Mouse (Mus musculus) CD8-positive naive resting alpha-beta T cell, adult 2 months (primary cell): ENCODE data around the gene Tubb2a.
A peak's percentile ranks its signal among the peaks of the same experiment; 100 is the strongest.

Source experiments
- DNase-seq, 2 experiments: peaks; one replicate each; pipeline ENCODE4 v3.0.0; 2022; ENCODE audit warnings: low read depth in 2 of 2, low spot score in 2 of 2

Gene Tubb2a

DNA sequence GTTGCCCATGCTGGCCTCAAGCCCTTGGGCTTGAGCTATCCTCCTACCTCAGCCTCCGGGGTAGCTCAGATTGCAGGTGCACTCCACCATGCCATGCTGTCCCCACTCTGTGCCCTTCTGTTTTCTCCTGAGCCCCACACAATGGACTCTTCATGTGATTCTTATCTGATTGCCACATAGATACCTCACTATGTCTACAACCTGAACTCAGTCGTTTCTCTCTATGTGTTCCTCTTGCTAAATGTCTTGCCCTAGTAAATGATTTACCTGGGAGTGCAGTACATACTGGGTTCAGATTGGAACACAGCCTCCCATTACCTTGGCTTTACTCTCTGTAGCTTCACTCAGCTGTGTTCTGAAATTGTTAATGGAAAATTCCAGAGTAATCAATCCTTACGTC lies 22.8 kb downstream of the Tubb2a start:
- no peak for DNase-seq

DNA sequence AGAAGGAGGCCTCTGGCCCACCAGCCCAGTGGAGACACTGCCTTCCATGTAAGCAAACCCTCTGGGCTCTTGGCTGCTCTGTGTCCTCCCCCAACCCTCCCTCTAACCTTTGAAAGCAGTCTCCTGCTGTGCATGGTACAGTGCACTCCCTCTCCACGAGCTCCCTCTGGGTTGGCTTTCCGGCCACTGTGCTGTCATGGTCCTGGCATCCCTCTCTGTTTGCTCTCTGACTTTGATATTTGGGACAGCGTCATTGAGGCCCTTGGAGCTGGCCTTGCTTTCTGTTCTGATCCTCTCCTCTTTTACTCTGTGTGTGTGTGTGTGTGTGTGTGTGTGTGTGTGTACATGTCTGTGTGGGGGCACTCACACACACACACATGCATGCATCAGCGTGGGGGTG lies 23.4 kb downstream of the Tubb2a start:
- no peak for DNase-seq

DNA sequence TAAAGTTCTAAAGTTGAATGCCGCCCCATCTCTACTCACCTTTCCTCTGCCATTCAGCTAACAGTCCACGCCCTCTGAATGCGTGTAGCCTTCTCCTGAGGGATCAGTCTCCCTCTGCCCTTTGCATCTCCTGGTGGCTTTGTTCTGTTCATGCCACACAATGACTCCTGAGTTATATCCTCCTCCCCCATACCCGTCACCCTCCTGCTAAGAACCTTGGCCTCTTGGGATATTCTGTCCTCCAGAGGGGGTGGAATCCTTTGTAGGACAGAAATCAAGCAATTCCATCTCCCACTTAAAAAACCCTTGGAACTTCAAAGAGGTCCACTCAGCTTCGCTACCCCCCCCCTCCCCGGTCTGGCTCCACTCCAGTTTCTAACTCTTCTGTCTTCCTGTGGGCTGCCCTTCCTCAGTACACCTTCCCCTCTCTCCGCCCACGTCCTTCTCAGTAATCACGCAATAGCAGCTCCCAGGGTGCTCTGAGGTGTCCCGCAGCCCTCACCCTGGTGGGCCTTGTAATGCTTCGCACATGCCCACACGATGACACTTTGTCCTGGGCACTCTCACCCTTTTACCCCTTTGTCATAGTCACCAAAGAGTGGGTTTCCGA lies 24.0 kb downstream of the Tubb2a start:
- DNase-seq: no peak

DNA sequence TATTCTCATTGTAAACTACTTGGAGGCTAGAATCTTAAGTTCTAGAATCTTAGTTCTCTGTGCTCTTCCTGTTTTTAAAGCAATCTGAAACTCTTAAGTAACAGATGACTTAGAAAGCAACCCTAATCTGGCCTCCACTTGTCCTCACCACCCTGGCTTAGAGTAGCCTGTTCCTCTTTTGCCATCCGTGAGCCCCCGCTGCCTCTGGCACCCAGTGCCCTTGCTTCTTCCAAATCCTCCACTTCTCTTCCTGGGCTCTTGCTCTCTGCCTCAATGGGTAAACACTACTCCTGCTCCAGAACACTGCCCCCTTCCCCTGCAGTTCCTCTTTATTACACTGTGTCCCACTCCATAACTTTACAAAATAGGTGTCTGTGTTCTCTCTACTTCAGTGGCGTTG lies 26.1 kb downstream of the Tubb2a start:
- DNase-seq: no peak

DNA sequence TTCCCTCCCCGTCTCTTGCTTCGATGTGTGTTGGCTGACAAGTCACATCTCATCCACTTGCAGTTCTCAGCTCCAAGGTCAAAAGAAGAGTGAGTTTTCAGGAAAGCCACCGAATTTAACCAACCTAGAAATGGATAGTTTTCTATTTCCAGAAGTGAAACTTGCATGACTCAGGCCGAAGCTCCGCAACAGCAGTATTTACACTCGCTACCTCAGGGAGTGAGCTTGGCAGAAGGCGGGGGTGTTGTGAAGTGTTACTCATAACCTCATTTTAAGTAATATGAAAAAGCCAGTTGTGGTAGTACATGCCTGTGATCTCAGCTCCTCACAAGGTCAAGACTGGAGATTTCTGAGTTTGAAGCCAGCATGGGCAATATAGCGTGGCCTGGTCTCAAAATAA lies 27.3 kb downstream of the Tubb2a start:
- no peak for DNase-seq

DNA sequence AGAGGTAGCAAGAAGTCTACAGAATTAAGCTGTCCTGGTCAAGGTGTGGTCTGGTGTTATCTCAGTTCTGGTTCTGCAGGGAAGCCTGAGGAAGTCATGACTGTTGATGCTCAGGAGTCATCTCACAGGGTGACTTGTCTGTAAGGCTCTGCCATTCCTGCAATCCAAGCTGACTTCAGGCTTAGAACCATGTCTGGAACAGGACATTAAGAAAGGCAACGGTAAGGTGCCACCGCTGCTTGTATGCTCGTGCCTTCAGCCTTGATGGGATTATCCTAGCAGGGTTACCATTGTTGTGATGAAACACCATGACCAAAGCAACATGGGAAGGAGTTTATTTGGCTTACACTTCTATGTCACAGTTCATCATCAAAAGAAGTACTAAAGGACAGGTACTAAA lies 30.3 kb downstream of the Tubb2a start:
- DNase-seq: no peak

DNA sequence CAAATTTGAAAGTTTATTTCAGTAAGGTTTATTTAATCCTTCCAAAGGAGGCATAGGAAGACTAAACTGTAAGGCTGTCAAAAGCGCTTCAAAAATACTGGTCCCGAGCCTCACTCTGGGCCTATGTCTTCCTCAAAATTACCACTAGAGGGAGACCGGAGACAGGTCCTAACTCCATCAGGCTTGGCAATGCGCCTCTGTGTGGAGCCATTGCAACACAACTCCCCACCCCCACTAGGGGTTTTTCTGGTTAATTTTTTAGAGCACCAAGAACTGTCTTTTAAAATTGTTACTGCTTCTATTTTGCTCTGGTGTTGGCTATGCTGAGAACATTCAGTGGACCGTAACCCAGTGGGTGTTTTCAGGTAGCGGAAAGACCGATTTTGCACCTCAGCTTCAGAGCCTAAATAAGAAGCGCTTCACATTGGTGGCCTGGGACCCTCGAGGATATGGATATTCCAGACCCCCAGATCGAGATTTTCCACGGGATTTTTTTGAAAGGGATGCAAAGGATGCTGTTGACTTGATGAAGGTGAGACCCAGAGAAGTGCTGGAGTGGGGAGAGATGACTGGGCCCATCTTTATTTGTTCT lies 31.3 kb downstream of the Tubb2a start:
- peak; percentile 54 to 65 for DNase-seq

DNA sequence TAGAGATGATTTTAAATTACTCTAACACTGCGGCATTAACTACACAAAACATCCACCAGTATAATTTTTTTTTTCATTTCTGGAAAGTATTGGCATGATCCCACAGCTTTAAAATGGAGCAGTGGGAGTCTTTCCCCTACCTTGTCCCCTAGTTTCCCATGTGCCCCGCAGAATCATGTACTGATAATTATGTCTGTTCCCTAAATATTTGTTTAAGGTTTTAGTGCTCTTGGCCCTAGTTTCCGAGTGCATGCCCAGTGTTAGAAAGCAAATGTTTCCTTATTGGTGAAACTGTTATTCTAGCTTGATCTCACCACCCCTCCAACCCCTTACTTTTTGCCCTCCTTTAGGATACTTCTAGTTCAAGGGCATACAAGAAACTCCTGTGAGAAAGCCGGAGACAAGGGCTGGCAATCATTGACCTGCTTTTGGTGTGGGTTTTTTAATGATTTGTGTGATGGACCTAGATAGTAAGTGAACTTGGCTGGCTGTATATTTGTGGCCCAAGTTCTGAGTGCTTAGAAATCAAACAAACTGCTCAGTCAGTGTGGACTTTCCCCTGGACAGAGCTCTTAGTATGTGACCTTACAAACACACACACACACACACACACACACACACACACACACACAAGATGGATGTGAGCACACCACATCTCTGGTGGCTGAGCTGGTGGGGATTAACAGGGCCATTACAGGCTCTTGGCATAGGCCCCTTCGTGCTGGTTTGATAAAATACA lies 32.1 kb downstream of the Tubb2a start:
- no peak for DNase-seq

DNA sequence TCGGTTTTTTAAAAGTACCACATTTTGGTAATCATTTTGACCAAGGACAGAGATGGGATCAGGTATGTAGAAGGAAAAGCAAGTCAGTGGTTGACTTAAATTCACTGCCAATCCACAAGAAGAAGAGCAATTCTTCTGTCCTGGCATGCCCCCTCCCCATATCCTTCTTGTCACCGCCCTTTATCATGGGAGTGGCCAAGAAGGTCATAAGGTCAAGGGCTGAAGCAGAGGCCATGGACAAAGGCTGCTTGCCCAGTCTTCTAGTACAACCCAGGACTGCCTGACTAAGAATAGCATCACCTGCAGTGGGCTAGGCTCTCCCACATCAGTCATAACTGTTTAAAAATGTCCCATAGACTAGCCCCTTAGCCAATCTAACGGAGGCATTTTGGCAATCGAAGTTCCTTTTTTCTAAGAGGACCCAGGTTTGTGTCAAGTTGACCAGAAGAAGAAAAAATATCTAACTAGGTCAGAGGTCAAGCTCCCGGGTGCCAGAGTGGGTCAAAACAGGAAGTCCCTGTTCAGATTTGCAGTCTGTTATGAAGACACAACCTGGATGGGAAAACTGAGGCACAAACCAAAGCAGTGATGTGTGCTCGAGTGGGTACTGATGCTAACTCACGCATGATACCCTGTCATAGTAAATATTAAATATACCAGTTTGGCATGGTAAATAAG lies 34.0 kb downstream of the Tubb2a start:
- no peak for DNase-seq

DNA sequence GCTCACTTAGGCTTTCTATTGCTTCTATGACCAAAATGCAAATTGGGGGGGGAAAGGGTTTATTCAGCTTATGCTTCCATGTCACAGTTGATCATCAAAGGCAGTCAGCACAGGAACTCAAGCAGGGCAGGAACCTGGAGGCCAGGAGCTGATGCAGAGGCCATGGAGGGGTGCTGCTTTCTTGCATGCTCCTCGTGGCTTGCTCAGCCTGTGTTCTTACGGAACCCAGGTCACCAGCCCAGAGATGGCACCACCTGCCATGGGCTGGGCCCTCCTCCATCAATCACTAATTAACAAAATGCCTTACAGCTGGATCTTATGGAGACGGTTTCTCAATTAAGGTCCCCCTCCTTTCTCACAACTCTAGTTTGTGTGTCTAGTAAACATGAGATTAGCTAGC lies 37.7 kb downstream of the Tubb2a start:
- DNase-seq: no peak

DNA sequence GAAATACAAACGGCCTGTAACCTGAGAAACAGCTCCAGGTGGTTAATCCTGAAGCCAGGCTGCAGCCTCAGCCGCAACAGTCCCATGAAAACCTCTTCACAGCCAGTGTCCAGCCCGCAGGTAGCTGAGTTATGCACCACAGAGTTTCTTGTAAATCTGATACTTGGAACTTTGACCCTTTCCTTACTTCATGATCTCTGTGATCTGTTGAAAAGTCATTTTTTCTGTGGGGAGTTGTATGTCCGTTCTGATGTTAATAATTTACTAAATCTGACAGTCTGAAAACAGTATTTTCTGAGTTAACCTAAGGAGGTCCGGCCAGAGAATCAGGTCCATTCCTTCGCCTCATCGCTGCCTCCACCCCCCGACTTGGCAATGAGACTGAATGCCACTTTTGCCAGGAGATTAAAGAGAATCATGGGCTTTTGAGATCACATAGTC lies 38.9 kb downstream of the Tubb2a start:
- no peak for DNase-seq

DNA sequence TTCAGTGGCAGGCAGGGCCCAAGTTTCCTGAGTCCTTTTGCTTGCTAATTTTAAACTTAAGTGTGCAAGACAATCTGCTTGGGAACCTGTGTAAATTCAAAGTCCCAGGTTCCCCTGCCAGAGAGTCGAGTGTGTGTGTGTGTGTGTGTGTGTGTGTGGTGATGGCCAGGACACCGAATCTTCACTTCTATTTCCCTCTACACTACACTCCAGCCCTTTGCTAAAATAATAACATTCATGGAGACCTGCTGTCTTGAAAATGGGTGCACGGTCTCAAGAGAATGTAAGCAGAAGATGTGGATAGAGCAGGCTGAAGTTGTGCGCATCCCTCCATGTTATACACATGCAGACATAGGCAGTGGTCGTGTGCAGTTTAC lies 39.8 kb downstream of the Tubb2a start:
- no peak for DNase-seq

DNA sequence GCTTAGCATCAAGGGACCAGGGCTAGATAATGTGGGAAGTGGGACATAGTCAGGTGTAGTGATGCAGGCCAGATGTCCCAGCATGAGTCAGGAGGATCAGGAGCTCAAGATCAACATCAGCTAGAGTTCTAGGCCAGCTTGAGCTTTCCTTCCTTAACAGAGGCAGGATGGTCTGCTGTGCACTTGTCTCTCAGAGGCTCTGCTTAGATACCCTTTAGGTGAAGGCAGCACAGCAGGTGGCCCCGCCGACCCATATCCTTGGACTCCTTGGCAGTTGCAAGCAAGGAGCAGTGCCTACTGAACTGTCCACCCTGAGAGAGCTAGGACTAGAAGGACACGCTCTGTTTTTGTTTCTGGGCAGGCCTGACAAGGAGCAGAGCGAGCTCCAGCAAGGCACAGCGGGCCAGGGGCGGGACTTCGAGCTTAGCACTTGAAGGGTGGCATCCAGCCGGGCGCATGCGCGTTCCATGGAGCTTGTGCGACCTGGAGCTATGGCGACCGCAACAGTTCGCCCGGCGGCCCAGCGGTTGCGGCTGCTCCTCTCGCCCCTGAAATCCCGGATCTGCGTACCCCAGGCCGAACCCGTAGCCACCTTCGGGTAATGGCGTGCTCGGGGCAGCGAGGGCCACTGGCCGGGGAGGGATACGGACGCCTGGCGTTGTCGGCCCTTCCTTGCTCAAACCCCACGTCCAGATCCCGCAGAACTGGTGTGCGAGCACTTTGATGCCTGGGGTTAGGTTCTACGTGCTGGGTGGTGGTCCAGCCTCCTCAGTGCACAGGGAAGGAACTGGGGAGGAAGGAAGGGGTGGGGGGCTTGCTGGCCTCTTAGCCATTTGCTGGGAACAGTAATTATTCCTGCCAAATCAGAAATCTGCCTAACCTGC lies 40.4 kb downstream of the Tubb2a start, which contains the start of gene Bphl:
Gene Bphl (plus strand): TSS at position 426 of the 884 bp plus-strand sequence.
- peak; percentile 78 to 79 for DNase-seq

DNA sequence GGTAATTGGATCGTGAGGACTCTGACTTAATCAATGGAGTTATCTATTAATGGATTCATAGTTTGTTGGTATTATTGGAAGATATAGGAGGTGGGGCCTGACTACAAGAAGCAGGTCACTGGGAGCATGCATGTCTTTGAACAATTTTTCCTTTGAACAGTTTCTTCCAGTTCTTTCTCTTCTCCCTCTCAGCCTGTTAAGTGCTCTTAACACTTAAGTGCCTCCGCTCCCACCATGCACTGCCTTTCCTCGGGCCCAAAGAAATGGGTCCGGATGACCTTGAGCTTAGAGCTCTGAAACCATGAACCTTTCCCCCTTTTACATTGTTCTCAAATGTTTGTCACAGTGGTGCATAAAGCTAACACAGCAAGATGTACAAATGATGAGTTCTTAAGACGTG lies 41.1 kb downstream of the Tubb2a start:
- no peak for DNase-seq

DNA sequence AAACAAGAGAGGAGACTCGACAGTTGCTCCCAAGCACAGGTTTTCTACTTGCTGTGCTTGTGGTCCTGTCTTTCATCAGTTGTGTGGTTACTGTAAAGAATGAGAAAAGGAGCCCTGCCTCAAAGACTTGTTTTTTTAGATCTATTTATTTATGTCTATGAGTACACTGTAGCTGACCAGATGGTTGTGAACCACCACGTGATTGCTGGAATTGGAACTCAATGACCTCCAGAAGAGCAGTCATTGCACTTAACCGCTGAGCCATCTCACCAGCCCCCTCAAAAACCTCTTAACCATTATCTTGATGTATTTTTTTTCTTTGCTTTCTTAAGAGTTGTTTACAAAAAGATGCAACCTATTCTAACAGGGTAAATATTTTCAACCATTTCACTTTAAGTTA lies 42.4 kb downstream of the Tubb2a start:
- DNase-seq: no peak

DNA sequence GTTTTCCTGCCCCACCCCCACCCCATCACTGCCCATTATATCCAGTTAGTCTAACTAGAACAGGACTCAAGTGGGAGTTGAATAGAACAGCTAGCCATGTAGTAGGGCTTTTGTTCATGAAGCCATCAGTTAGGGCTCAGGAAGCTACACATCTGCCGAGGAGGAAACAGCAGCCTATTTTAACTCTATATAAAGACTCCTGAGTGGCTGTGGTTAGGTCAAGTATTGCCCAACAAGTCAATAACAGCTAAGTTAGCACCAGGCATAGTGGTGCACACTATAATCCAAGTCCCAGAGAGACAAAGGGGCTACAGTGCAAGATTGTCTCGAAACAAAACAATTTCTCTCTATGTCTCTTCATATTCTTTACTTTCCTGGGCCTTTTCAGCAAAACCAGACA lies 45.8 kb downstream of the Tubb2a start:
- DNase-seq: no peak
